Mouse (Mus musculus) heart, adult 2 months (tissue): ENCODE measurements around the gene Smg6.

Source experiments
- CTCF ChIP-seq: fragments of 200-600 bp; IDR thresholded peaks from 2 replicates; pipeline ENCODE4 v1.8.1; 2022; ENCODE audit warnings: antibody characterized with exemption, mild to moderate bottlenecking, moderate library complexity
- POLR2A ChIP-seq: fragments of 200-500 bp; IDR thresholded peaks from 2 replicates; pipeline ENCODE4 v1.6.1; 2011; ENCODE audit warnings: mild to moderate bottlenecking, low read depth, low read length, control low read depth; ENCODE audit not compliant: insufficient read depth

DNA sequence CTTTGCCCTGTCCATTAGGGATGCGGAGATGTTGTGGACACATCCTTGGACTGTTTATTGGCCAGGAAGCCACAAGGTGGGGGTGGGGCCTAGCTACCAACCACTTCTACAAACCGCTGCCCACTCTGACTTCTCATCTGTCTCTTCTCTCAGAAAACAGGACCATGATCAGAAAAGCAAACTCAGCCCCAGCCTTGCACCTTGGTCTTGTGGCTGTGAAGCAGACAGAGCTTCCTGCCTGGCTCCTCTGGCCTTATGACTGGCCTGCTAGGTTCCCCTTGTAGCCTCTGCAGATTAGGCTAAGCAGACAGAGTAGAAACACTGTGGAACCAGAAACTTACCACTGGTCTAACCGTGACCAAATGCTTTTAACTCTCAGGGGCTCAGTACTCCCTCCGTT lies 283.7 kb downstream of the Smg6 start:
- no peak for TF ChIP-seq POLR2A
- TF ChIP-seq CTCF = no peak
